Mouse (Mus musculus) forebrain, postnatal 0 days (tissue): ENCODE measurements at regions not wholly inside any gene's neighbourhood (a gene's known extent, or its start where the extent isn't known, plus 50 kb on each side); places are given as distances from the start of the nearest gene placed in this dataset.

Experiments
- ATAC-seq: fragments of 200-750 bp; cut with Nextera tagmentation; 2 replicates; pipeline ENCODE4 v1.8.0; 2017; ENCODE audit warnings: mild to moderate bottlenecking, moderate library complexity
- DNase-seq: peaks from one replicate; pipeline ENCODE4 v3.0.0-alpha.2; 2015
- H3K27ac ChIP-seq: fragments of 300-500 bp; sonication (generic); 2 replicates; pipeline ENCODE4 v1.5.1; 2014; ENCODE audit warnings: low read depth, mild to moderate bottlenecking, antibody characterized with exemption, low read length, moderate library complexity, mixed read lengths
- H3K27me3 ChIP-seq: fragments of 300-500 bp; sonication (generic); 2 replicates; pipeline ENCODE4 v1.6.1; 2014; ENCODE audit warnings: mild to moderate bottlenecking, low read length, mixed read lengths; ENCODE audit not compliant: insufficient read depth
- H3K36me3 ChIP-seq: fragments of 300-500 bp; sonication (generic); 2 replicates; pipeline ENCODE4 v1.6.1; 2014; ENCODE audit warnings: mild to moderate bottlenecking, moderate library complexity; ENCODE audit not compliant: insufficient read depth
- H3K4me1 ChIP-seq: fragments of 300-500 bp; sonication (generic); 2 replicates; pipeline ENCODE4 v1.6.1; 2014; ENCODE audit warnings: antibody characterized with exemption; ENCODE audit not compliant: insufficient read depth
- H3K4me2 ChIP-seq: fragments of 300-500 bp; sonication (generic); 2 replicates; pipeline ENCODE4 v1.6.1; 2014; ENCODE audit warnings: low read depth, mild to moderate bottlenecking, moderate library complexity
- H3K4me3 ChIP-seq: fragments of 300-500 bp; sonication (generic); 2 replicates; pipeline ENCODE4 v1.5.1; 2014; ENCODE audit warnings: low read depth, low read length, mixed read lengths
- H3K9ac ChIP-seq: fragments of 300-500 bp; sonication (generic); 2 replicates; pipeline ENCODE4 v1.6.1; 2014; ENCODE audit warnings: mild to moderate bottlenecking
- H3K9me3 ChIP-seq: fragments of 300-500 bp; sonication (generic); 2 replicates; pipeline ENCODE4 v1.6.1; 2016; ENCODE audit warnings: low read length
- CTCF ChIP-seq: sonication (generic); IDR thresholded peaks from 2 replicates; pipeline ENCODE4 v1.5.1; 2016; ENCODE audit warnings: antibody characterized with exemption, control low read depth, low read depth
- WGBS: fragments of 180-500 bp; shearing (Covaris S2); extraction: QIAGEN DNeasy Blood & Tissue Kit; methylation state at CpG from one replicate; pipeline ENCODE4 v1.1.7; 2014; 5-methylcytosine and 5-hydroxymethylcytosine counted together

GRCm38 (mm10) chr7:95992521-95992920, 178.5 kb upstream of the Tenm4 start:
- H3K4me2 ChIP-seq = no peak overlapping the region
- H3K9me3 ChIP-seq = no peaks in the 10 kb centered on the region
- no peaks in the 10 kb centered on the region for H3K27me3 ChIP-seq
- WGBS = 79% methylated on average over 3 of the region's 3 CpGs
- no peak overlapping the region for H3K9ac ChIP-seq
- H3K4me3 ChIP-seq = no peak overlapping the region
- DNase-seq = no peak
- TF ChIP-seq CTCF = no peak
- ATAC-seq = no peak
- 0 out of 2 replicates have a peak, but pooled peaks cover 3% of the 10 kb centered on the region for H3K4me1 ChIP-seq
- no peaks in the 10 kb centered on the region for H3K36me3 ChIP-seq
- no peak overlapping the region for H3K27ac ChIP-seq

- H3K36me3 ChIP-seq = no peaks in the 10 kb centered on the region
Observed at GRCm38 (mm10) chr7:95997190-95997589, 173.9 kb upstream of the Tenm4 start.

GRCm38 (mm10) chr7:95999189-95999588, 171.9 kb upstream of the Tenm4 start:
- DNase-seq (no peak), ATAC-seq (no peak)
- no peaks in the 10 kb centered on the region for H3K36me3 ChIP-seq
- H3K4me2 ChIP-seq = no peak overlapping the region
- WGBS = 43% methylated on average over 4 of the region's 4 CpGs
- no peak overlapping the region for H3K9ac ChIP-seq
- no peaks in the 10 kb centered on the region for H3K9me3 ChIP-seq
- no peaks in the 10 kb centered on the region for H3K27me3 ChIP-seq
- H3K27ac ChIP-seq = no peak overlapping the region
- no peaks in the 10 kb centered on the region for H3K4me1 ChIP-seq
- no peak overlapping the region for H3K4me3 ChIP-seq
- no peak for TF ChIP-seq CTCF

More at GRCm38 (mm10) chr7:95997190-95997589, 173.9 kb upstream of the Tenm4 start:
- Histone ChIP-seq H3K27me3 (no peaks in the 10 kb centered on the region), H3K4me2 (no peak overlapping the region), H3K4me3 (no peak overlapping the region), H3K4me1 (no peaks in the 10 kb centered on the region), H3K27ac (no peak overlapping the region), H3K9ac (no peak overlapping the region), H3K9me3 (no peaks in the 10 kb centered on the region)
- 48% methylated on average over 3 of the region's 3 CpGs for WGBS
- no peak for TF ChIP-seq CTCF
- no peak for ATAC-seq
- DNase-seq = no peak

GRCm38 (mm10) chr7:96002401-96002800, 168.6 kb upstream of the Tenm4 start:
- 79% methylated on average over 5 of the region's 5 CpGs for WGBS
- Histone ChIP-seq H3K4me3 (no peak overlapping the region), H3K9me3 (no peaks in the 10 kb centered on the region), H3K27ac (no peak overlapping the region), H3K27me3 (no peaks in the 10 kb centered on the region), H3K4me2 (no peak overlapping the region), H3K36me3 (no peaks in the 10 kb centered on the region), H3K4me1 (no peaks in the 10 kb centered on the region), H3K9ac (no peak overlapping the region)
- ATAC-seq (no peak), DNase-seq (no peak)
- no peak for TF ChIP-seq CTCF

GRCm38 (mm10) chr7:96006299-96006698, 164.7 kb upstream of the Tenm4 start:
- Histone ChIP-seq H3K27ac (no peak overlapping the region), H3K27me3 (no peaks in the 10 kb centered on the region), H3K4me1 (no peaks in the 10 kb centered on the region), H3K36me3 (no peaks in the 10 kb centered on the region), H3K9ac (no peak overlapping the region), H3K4me2 (no peak overlapping the region), H3K4me3 (no peak overlapping the region), H3K9me3 (no peaks in the 10 kb centered on the region)
- ATAC-seq (no peak), DNase-seq (no peak)
- WGBS = 91% methylated on average over 2 of the region's 2 CpGs
- TF ChIP-seq CTCF = no peak

GRCm38 (mm10) chr7:96013008-96013407, 158.0 kb upstream of the Tenm4 start:
- DNase-seq (no peak), ATAC-seq (no peak; the same call in 1 of the 2 replicates)
- Histone ChIP-seq H3K4me1 (no peaks in the 10 kb centered on the region), H3K9ac (no peak overlapping the region), H3K9me3 (no peaks in the 10 kb centered on the region), H3K27ac (no peak overlapping the region), H3K4me2 (no peak overlapping the region), H3K27me3 (no peaks in the 10 kb centered on the region), H3K36me3 (no peaks in the 10 kb centered on the region), H3K4me3 (no peak overlapping the region)
- 77% methylated on average over 5 of the region's 5 CpGs for WGBS
- TF ChIP-seq CTCF = no peak

- no peak for ATAC-seq
- 88% methylated on average over 6 of the region's 6 CpGs for WGBS
- no peak for DNase-seq
- TF ChIP-seq CTCF = no peak
- Histone ChIP-seq H3K9me3 (no peaks in the 10 kb centered on the region), H3K4me3 (no peak overlapping the region), H3K36me3 (no peaks in the 10 kb centered on the region), H3K9ac (no peak overlapping the region), H3K4me2 (no peak overlapping the region), H3K27me3 (no peaks in the 10 kb centered on the region), H3K4me1 (no peaks in the 10 kb centered on the region), H3K27ac (no peak overlapping the region)
Observed at GRCm38 (mm10) chr7:96017112-96017884, 153.7 kb upstream of the Tenm4 start.
